Mouse (Mus musculus) heart, adult 2 months (tissue): ENCODE results near the gene Tenm4. TPM values are rescaled to one million over a fixed set of nuclear protein-coding genes. Genes with fewer than 3 reads are reported as not detected.

ENCODE experiments used
- DNase-seq, 2 experiments: peaks; one replicate each; pipeline ENCODE4 v3.0.0; 2021
- H3K27ac ChIP-seq: fragments of 200-600 bp; 2 replicates; pipeline ENCODE4 v1.8.1; 2022
- H3K27me3 ChIP-seq: fragments of 200-500 bp; 2 replicates; pipeline ENCODE4 v1.6.1; 2012; ENCODE audit warnings: mild to moderate bottlenecking, low read length, inconsistent platforms, mixed read lengths; ENCODE audit not compliant: control insufficient read depth, insufficient read depth
- H3K36me3 ChIP-seq: fragments of 200-500 bp; 2 replicates; pipeline ENCODE4 v1.6.1; 2012; ENCODE audit warnings: low read length, inconsistent platforms; ENCODE audit not compliant: control insufficient read depth, insufficient read depth
- H3K4me1 ChIP-seq: fragments of 200-500 bp; 2 replicates; pipeline ENCODE4 v1.6.1; 2011; ENCODE audit warnings: low read length; ENCODE audit not compliant: control insufficient read depth, insufficient read depth
- H3K4me3 ChIP-seq: fragments of 200-600 bp; 2 replicates; pipeline ENCODE4 v1.8.1; 2022
- H3K79me2 ChIP-seq: fragments of 200-500 bp; replicated peaks from 2 replicates; pipeline ENCODE4 v1.6.1; 2012; ENCODE audit warnings: mild to moderate bottlenecking, inconsistent platforms, low read length, moderate library complexity, mixed read lengths; ENCODE audit not compliant: control insufficient read depth, insufficient read depth
- H3K9ac ChIP-seq: fragments of 200-500 bp; 2 replicates; pipeline ENCODE4 v1.6.1; 2012; ENCODE audit warnings: low read depth, mild to moderate bottlenecking, control low read depth, inconsistent platforms, low read length, mixed read lengths
- CTCF ChIP-seq: fragments of 200-600 bp; IDR thresholded peaks from 2 replicates; pipeline ENCODE4 v1.8.1; 2022; ENCODE audit warnings: antibody characterized with exemption, mild to moderate bottlenecking, moderate library complexity
- EP300 ChIP-seq: fragments of 200-500 bp; IDR thresholded peaks from 2 replicates; pipeline ENCODE4 v1.6.1; 2011; ENCODE audit warnings: low read depth, low read length, control low read depth; ENCODE audit not compliant: insufficient read depth
- POLR2A ChIP-seq: fragments of 200-500 bp; IDR thresholded peaks from 2 replicates; pipeline ENCODE4 v1.6.1; 2011; ENCODE audit warnings: mild to moderate bottlenecking, low read depth, low read length, control low read depth; ENCODE audit not compliant: insufficient read depth
- WGBS: fragments of 180-500 bp; shearing (Covaris S2); methylation state at CpG from one replicate; pipeline ENCODE4 v1.1.7; 2018; 5-methylcytosine and 5-hydroxymethylcytosine counted together
- intact Hi-C: fragments of 180-260 bp; cut with DNase I; formaldehyde crosslinking; loops from one replicate; pipeline ENCODE4 v1.15.1; 2025
- polyA plus RNA-seq: library from polyadenylated mRNA; depleted of rRNA; stranded (reverse); fragments of >200 nt; gene quantifications from 2 replicates; pipeline ENCODE4 v1.2.3, GENCODE M21; 2012
- total RNA-seq, 2 experiments: library from RNA; stranded (reverse); gene quantifications; 2 replicates each; pipeline ENCODE4 v1.2.3; 2021

Gene Tenm4
- total and polyA plus RNA-seq, 3 experiments, result 0.34 to 1.3 (median 0.74) TPM

- WGBS, result 79% methylated on average over 6 of the region's 6 CpGs
- Histone ChIP-seq H3K27ac (no peak overlapping the region), H3K4me1 (no peaks in the 10 kb centered on the region), H3K4me3 (no peak overlapping the region), H3K9ac (no peak overlapping the region), H3K79me2 (no peaks in the 10 kb centered on the region), H3K36me3 (no peaks in the 10 kb centered on the region), H3K27me3 (no peaks in the 10 kb centered on the region)
- no peak for DNase-seq
- TF ChIP-seq POLR2A (no peak), CTCF (no peak)
- intact Hi-C loops, result no loop called here
Measured at GRCm38 (mm10) chr7:96308106-96308505, 137.1 kb downstream of the Tenm4 start.

- no peaks in the 10 kb centered on the region for H3K79me2 ChIP-seq
- H3K27ac ChIP-seq, result no peak overlapping the region
- no peaks in the 10 kb centered on the region for H3K36me3 ChIP-seq
- H3K4me3 ChIP-seq, result no peak overlapping the region
- H3K9ac ChIP-seq, result no peak overlapping the region
- H3K4me1 ChIP-seq, result no peaks in the 10 kb centered on the region
- DNase-seq, result no peak
- TF ChIP-seq POLR2A, result no peak
- no peak for TF ChIP-seq CTCF
- no peak for TF ChIP-seq EP300
- WGBS, result 85% methylated on average over 4 of the region's 4 CpGs
- intact Hi-C loops, result no loop called here
- no peaks in the 10 kb centered on the region for H3K27me3 ChIP-seq
Measured at GRCm38 (mm10) chr7:96329343-96329742, 158.3 kb downstream of the Tenm4 start.

- no peaks in the 10 kb centered on the region for H3K79me2 ChIP-seq
- H3K4me1 ChIP-seq, result no peaks in the 10 kb centered on the region
- TF ChIP-seq EP300 (no peak), CTCF (no peak), POLR2A (no peak)
- no peak overlapping the region for H3K9ac ChIP-seq
- DNase-seq, result no peak
- no peaks in the 10 kb centered on the region for H3K36me3 ChIP-seq
- WGBS, result 73% methylated on average over 1 of the region's 1 CpGs
- no peaks in the 10 kb centered on the region for H3K27me3 ChIP-seq
- H3K4me3 ChIP-seq, result no peak overlapping the region
- H3K27ac ChIP-seq, result no peak overlapping the region
- intact Hi-C loops, result no loop called here
Measured at GRCm38 (mm10) chr7:96331186-96331585, 160.1 kb downstream of the Tenm4 start.

- Histone ChIP-seq H3K27ac (no peak overlapping the region), H3K4me3 (no peak overlapping the region), H3K79me2 (no peaks in the 10 kb centered on the region), H3K27me3 (no peaks in the 10 kb centered on the region), H3K36me3 (no peaks in the 10 kb centered on the region), H3K4me1 (no peaks in the 10 kb centered on the region), H3K9ac (no peak overlapping the region)
- DNase-seq, result no peak
- TF ChIP-seq CTCF (no peak), EP300 (no peak), POLR2A (no peak)
- WGBS, result 26% methylated on average over 2 of the region's 2 CpGs
- intact Hi-C loops, result no loop called here
Measured at GRCm38 (mm10) chr7:96334361-96334760, 163.3 kb downstream of the Tenm4 start.

GRCm38 (mm10) chr7:96336376-96336775 is 165.3 kb downstream of the Tenm4 start:
- no peaks in the 10 kb centered on the region for H3K36me3 ChIP-seq
- H3K4me1 ChIP-seq, result no peaks in the 10 kb centered on the region
- no peak overlapping the region for H3K4me3 ChIP-seq
- no peak overlapping the region for H3K27ac ChIP-seq
- H3K79me2 ChIP-seq, result no peaks in the 10 kb centered on the region
- no peaks in the 10 kb centered on the region for H3K27me3 ChIP-seq
- intact Hi-C loops, result no loop called here
- no peak for DNase-seq
- no peak for TF ChIP-seq POLR2A
- no peak overlapping the region for H3K9ac ChIP-seq

- no peak for DNase-seq
- H3K4me1 ChIP-seq, result no peaks in the 10 kb centered on the region
- 44% methylated on average over 5 of the region's 5 CpGs for WGBS
- H3K36me3 ChIP-seq, result no peaks in the 10 kb centered on the region
- intact Hi-C loops, result no loop called here
- H3K4me3 ChIP-seq, result no peak overlapping the region
- no peaks in the 10 kb centered on the region for H3K79me2 ChIP-seq
- no peak overlapping the region for H3K27ac ChIP-seq
- TF ChIP-seq POLR2A, result no peak
- no peak for TF ChIP-seq EP300
- TF ChIP-seq CTCF, result no peak
- H3K27me3 ChIP-seq, result no peaks in the 10 kb centered on the region
- H3K9ac ChIP-seq, result no peak overlapping the region
Measured at GRCm38 (mm10) chr7:96340826-96341225, 169.8 kb downstream of the Tenm4 start.

GRCm38 (mm10) chr7:96341479-96341878 is 170.4 kb downstream of the Tenm4 start:
- 82% methylated on average over 2 of the region's 2 CpGs for WGBS
- H3K36me3 ChIP-seq, result no peaks in the 10 kb centered on the region
- H3K4me3 ChIP-seq, result no peak overlapping the region
- DNase-seq, result no peak
- no peaks in the 10 kb centered on the region for H3K27me3 ChIP-seq
- no peaks in the 10 kb centered on the region for H3K79me2 ChIP-seq
- no peak overlapping the region for H3K9ac ChIP-seq
- TF ChIP-seq CTCF, result no peak
- TF ChIP-seq EP300, result no peak
- no peak for TF ChIP-seq POLR2A
- intact Hi-C loops, result no loop called here
- no peaks in the 10 kb centered on the region for H3K4me1 ChIP-seq
- no peak overlapping the region for H3K27ac ChIP-seq
